Mouse (Mus musculus): Measurements from ENCODE around the gene Gm49322. TPM values are rescaled to one million over a fixed set of nuclear protein-coding genes. Genes with fewer than 3 reads are reported as not detected.
"Not testable (repeated sequence)": the region's sequence is repeated elsewhere in the genome, so short reads cannot be mapped to it uniquely, and the experiment has no call there.

Gene Gm49322
- polyA plus RNA-seq, 1 experiment from 2014 or later, result 1.2 TPM

- H3K27ac ChIP-seq, result no peak overlapping the region
- no peaks in the 10 kb centered on the region for H3K27me3 ChIP-seq
- no peaks in the 10 kb centered on the region for H3K9me3 ChIP-seq (replicated peaks)
- whole genome bisulfite sequencing, result 71% methylated on average over 9 of the region's 9 CpGs
- no peak for ATAC-seq (replicated peaks; ENCODE audit: insufficient number of reproducible peaks, insufficient read depth, low FRiP score, low read depth)
- H3K4me3 ChIP-seq, result no peak overlapping the region
- no peak overlapping the region for H3K9ac ChIP-seq
- peaks cover 58% of the 10 kb centered on the region for H3K4me1 ChIP-seq (replicated peaks)
- H3K4me2 ChIP-seq, result no peak overlapping the region
- peaks cover under 1% of the 10 kb centered on the region; the same call in 1 of the 2 replicates for H3K36me3 ChIP-seq
These were observed 23.1 kb downstream of the Gm49322 start for GRCm38 (mm10) chr10:80628925-80629324.

GRCm38 (mm10) chr10:80635345-80635744 lies 29.5 kb downstream of the Gm49322 start:
- 76% methylated on average over 6 of the region's 6 CpGs for WGBS
- no peak overlapping the region for H3K27ac ChIP-seq

GRCm38 (mm10) chr10:80646936-80647335 lies 41.1 kb downstream of the Gm49322 start:
- Histone ChIP-seq H3K4me1 (replicated peaks) (peaks cover 5% of the 10 kb centered on the region; the same call in 1 of the 2 replicates), H3K4me2 (no peak overlapping the region), H3K36me3 (peaks cover 57% of the 10 kb centered on the region), H3K27me3 (no peaks in the 10 kb centered on the region), H3K9me3 (replicated peaks) (no peaks in the 10 kb centered on the region), H3K9ac (no peak overlapping the region), H3K4me3 (no peak overlapping the region), H3K27ac (no peak overlapping the region)
- WGBS, result 92% methylated on average over 10 of the region's 10 CpGs
- ATAC-seq (replicated peaks; ENCODE audit: insufficient number of reproducible peaks, insufficient read depth, low FRiP score, low read depth), result no peak

More at GRCm38 (mm10) chr10:80635345-80635744, 29.5 kb downstream of the Gm49322 start:
- Histone ChIP-seq H3K4me1 (replicated peaks) (peaks cover under 1% of the 10 kb centered on the region; the same call in 1 of the 2 replicates), H3K36me3 (peaks cover 62% of the 10 kb centered on the region), H3K27me3 (no peaks in the 10 kb centered on the region), H3K9ac (no peak overlapping the region), H3K4me3 (no peak overlapping the region), H3K9me3 (replicated peaks) (no peaks in the 10 kb centered on the region), H3K4me2 (no peak overlapping the region)
- no peak for ATAC-seq (replicated peaks; ENCODE audit: insufficient number of reproducible peaks, insufficient read depth, low FRiP score, low read depth)

- not testable (repeated sequence) for ATAC-seq (replicated peaks; ENCODE audit: insufficient number of reproducible peaks, insufficient read depth, low FRiP score, low read depth); H3K4me2 ChIP-seq; H3K27ac ChIP-seq; H3K27me3 ChIP-seq; H3K4me3 ChIP-seq; H3K9me3 ChIP-seq (replicated peaks); H3K9ac ChIP-seq
- Histone ChIP-seq H3K4me1 (replicated peaks) (peaks cover 20% of the 10 kb centered on the region), H3K36me3 (peaks cover 28% of the 10 kb centered on the region)
- 83% methylated on average over 6 of the region's 6 CpGs for WGBS
These were observed 44.1 kb downstream of the Gm49322 start for GRCm38 (mm10) chr10:80649910-80650309.

- no peak overlapping the region for H3K4me3 ChIP-seq
- no peak for ATAC-seq (replicated peaks; ENCODE audit: insufficient number of reproducible peaks, insufficient read depth, low FRiP score, low read depth)
These were observed 44.6 kb downstream of the Gm49322 start for GRCm38 (mm10) chr10:80650392-80650791.

GRCm38 (mm10) chr10:80653156-80653720 lies 47.4 kb downstream of the Gm49322 start:
- no peak overlapping the region for H3K4me3 ChIP-seq
- H3K27me3 ChIP-seq, result no peaks in the 10 kb centered on the region
- no peak for ATAC-seq (replicated peaks; ENCODE audit: insufficient number of reproducible peaks, insufficient read depth, low FRiP score, low read depth)
- no peak overlapping the region for H3K27ac ChIP-seq
- no peaks in the 10 kb centered on the region for H3K9me3 ChIP-seq (replicated peaks)
- H3K4me1 ChIP-seq (replicated peaks), result peaks cover 30% of the 10 kb centered on the region
- WGBS, result 84% methylated on average over 6 of the region's 6 CpGs
- H3K4me2 ChIP-seq, result no peak overlapping the region
- H3K9ac ChIP-seq, result no peak overlapping the region
- no peaks in the 10 kb centered on the region for H3K36me3 ChIP-seq

More at GRCm38 (mm10) chr10:80650392-80650791, 44.6 kb downstream of the Gm49322 start:
- Histone ChIP-seq H3K9me3 (replicated peaks) (no peaks in the 10 kb centered on the region), H3K9ac (no peak overlapping the region), H3K4me1 (replicated peaks) (peaks cover 24% of the 10 kb centered on the region), H3K4me2 (no peak overlapping the region), H3K27me3 (no peaks in the 10 kb centered on the region), H3K27ac (no peak overlapping the region), H3K36me3 (peaks cover 23% of the 10 kb centered on the region)
- WGBS, result 79% methylated on average over 10 of the region's 10 CpGs

- Histone ChIP-seq H3K4me3 (peak overlapping the region; percentile 82), H3K36me3 (no peaks in the 10 kb centered on the region), H3K27ac (no peak overlapping the region; the same call in 1 of the 2 replicates), H3K27me3 (no peaks in the 10 kb centered on the region), H3K4me2 (peak overlapping the region; percentile 89), H3K9me3 (replicated peaks) (no peaks in the 10 kb centered on the region), H3K9ac (no peak overlapping the region), H3K4me1 (replicated peaks) (peaks cover 32% of the 10 kb centered on the region)
- 82% methylated on average over 6 of the region's 6 CpGs for WGBS
- ATAC-seq (replicated peaks; ENCODE audit: insufficient number of reproducible peaks, insufficient read depth, low FRiP score, low read depth), result no peak
These were observed 49.0 kb downstream of the Gm49322 start for GRCm38 (mm10) chr10:80654866-80655265.

- peak overlapping the region; percentile 67 for H3K27ac ChIP-seq
- peak; percentile 20 for ATAC-seq (replicated peaks; ENCODE audit: insufficient number of reproducible peaks, insufficient read depth, low FRiP score, low read depth)
- peak overlapping the region; percentile 89 for H3K4me2 ChIP-seq
- 5% methylated on average over 12 of the region's 12 CpGs for WGBS
- no peaks in the 10 kb centered on the region for H3K9me3 ChIP-seq (replicated peaks)
- peak overlapping the region; percentile 88 for H3K9ac ChIP-seq
- H3K27me3 ChIP-seq, result no peaks in the 10 kb centered on the region
- H3K4me3 ChIP-seq, result peak overlapping the region; percentile 82
- H3K4me1 ChIP-seq (replicated peaks), result peaks cover 27% of the 10 kb centered on the region
- no peaks in the 10 kb centered on the region for H3K36me3 ChIP-seq
These were observed 49.7 kb downstream of the Gm49322 start for GRCm38 (mm10) chr10:80655406-80656129.

GRCm38 (mm10) chr10:80656130-80656862 lies 50.5 kb downstream of the Gm49322 start:
- Histone ChIP-seq H3K4me1 (replicated peaks) (peaks cover 27% of the 10 kb centered on the region), H3K9me3 (replicated peaks) (no peaks in the 10 kb centered on the region), H3K36me3 (no peaks in the 10 kb centered on the region), H3K27ac (peak overlapping the region; percentile 80), H3K4me2 (peak overlapping the region; percentile 89), H3K9ac (peak overlapping the region; percentile 88), H3K4me3 (peak overlapping the region; percentile 82), H3K27me3 (no peaks in the 10 kb centered on the region)
- peak; percentile 85 for ATAC-seq (replicated peaks; ENCODE audit: insufficient number of reproducible peaks, insufficient read depth, low FRiP score, low read depth)
- under 1% methylated on average over 70 of the region's 72 CpGs for WGBS

GRCm38 (mm10) chr10:80656863-80657623 lies 51.2 kb downstream of the Gm49322 start, which contains the start of gene Btbd2:
TSS of gene Btbd2 (minus strand) at chr10:80657071.
- Histone ChIP-seq H3K9me3 (replicated peaks) (no peaks in the 10 kb centered on the region), H3K4me2 (peak within 1 kb of the TSS; percentile 89), H3K9ac (peak within 1 kb of the TSS; percentile 88), H3K27ac (peak within 1 kb of the TSS; percentile 80), H3K4me3 (peak within 1 kb of the TSS; percentile 82), H3K36me3 (no peaks in the 10 kb centered on the region), H3K27me3 (no peaks in the 10 kb centered on the region), H3K4me1 (replicated peaks) (peaks cover 27% of the 10 kb centered on the region)
- WGBS, result 23% methylated on average over 15 of the region's 15 CpGs
- ATAC-seq (replicated peaks; ENCODE audit: insufficient number of reproducible peaks, insufficient read depth, low FRiP score, low read depth), result no peak
